Mouse (Mus musculus) midbrain, embryonic 12.5 days (tissue): ENCODE results near the gene Dach1. TPM values are rescaled to one million over a fixed set of nuclear protein-coding genes. Genes with fewer than 3 reads are reported as not detected.

Source experiments
- ATAC-seq: fragments of 200-750 bp; cut with Nextera tagmentation; 2 replicates; pipeline ENCODE4 v1.8.0; 2017; ENCODE audit warnings: low read depth, moderate TSS enrichment, moderate library complexity; ENCODE audit not compliant: low FRiP score
- H3K27ac ChIP-seq: fragments of 300-500 bp; sonication (generic); replicated peaks from 2 replicates; pipeline ENCODE4 v1.5.1; 2016; ENCODE audit warnings: mild to moderate bottlenecking
- H3K27me3 ChIP-seq: fragments of 300-500 bp; sonication (generic); 2 replicates; pipeline ENCODE4 v1.6.1; 2016; ENCODE audit warnings: mild to moderate bottlenecking
- H3K36me3 ChIP-seq: fragments of 300-500 bp; sonication (generic); 2 replicates; pipeline ENCODE4 v1.6.1; 2016
- H3K4me1 ChIP-seq: fragments of 300-500 bp; sonication (generic); 2 replicates; pipeline ENCODE4 v1.6.1; 2016
- H3K4me2 ChIP-seq: fragments of 300-500 bp; sonication (generic); replicated peaks from 2 replicates; pipeline ENCODE4 v1.6.1; 2016; ENCODE audit warnings: mild to moderate bottlenecking, moderate library complexity
- H3K4me3 ChIP-seq: fragments of 300-500 bp; sonication (generic); 2 replicates; pipeline ENCODE4 v1.5.1; 2016; ENCODE audit warnings: mild to moderate bottlenecking
- H3K9ac ChIP-seq: fragments of 300-500 bp; sonication (generic); replicated peaks from 2 replicates; pipeline ENCODE4 v1.6.1; 2016; ENCODE audit warnings: mild to moderate bottlenecking, moderate library complexity
- H3K9me3 ChIP-seq: fragments of 300-500 bp; sonication (generic); 2 replicates; pipeline ENCODE4 v1.6.1; 2016; ENCODE audit warnings: mild to moderate bottlenecking
- WGBS: fragments of 180-500 bp; shearing (Covaris S2); methylation state at CpG from one replicate; pipeline ENCODE4 v1.1.7; 2016; 5-methylcytosine and 5-hydroxymethylcytosine counted together
- polyA plus RNA-seq: library from polyadenylated mRNA; unstranded; fragments of >200 nt; fragmentation: Nextera tagmentation; extraction: Ambion mirVana; gene quantifications from 2 replicates; pipeline ENCODE4 v1.2.1, GENCODE M21; 2016

Dach1 gene
- polyA plus RNA-seq, 1 experiment from 2014 or later, result 24.9 TPM

DNA sequence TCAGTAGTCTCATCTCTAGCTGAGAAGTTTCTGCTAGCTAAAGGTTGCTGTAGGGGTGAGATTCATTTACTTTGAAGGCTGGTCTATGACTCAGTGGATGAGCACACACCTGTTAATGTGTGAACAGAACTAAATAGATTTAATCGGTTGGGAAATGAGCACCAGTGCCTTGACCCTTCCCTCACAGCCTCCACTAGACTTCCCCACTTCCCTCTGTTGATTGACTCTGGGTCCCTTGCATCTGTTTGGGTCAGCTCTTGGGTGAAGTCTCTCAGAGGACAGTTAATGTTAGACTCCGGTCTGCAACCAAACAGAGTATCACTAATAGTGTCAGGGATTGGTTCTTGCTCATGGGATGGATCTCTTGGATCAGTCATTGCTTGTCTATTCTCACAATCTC is 227.2 kb downstream of the Dach1 start:
- WGBS, result 90% methylated on average over 2 of the region's 2 CpGs

DNA sequence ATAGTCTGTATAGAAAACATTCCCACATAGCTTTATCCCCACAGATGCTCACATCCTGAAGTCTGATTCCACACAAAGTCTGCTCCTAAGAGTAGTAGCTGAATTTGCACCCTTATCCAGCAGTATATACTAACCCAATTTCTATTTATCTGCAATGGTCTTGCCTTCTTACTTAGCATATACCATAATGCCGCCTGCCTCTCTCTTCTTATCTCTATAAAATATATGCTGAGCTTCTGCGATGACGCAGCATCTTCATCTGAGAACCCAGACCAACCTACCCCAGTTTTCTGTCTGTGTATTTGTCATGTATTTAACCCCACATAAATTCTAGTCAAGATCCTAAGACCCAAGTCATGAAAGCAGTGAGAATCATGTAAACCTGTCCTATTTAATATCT is 272.9 kb downstream of the Dach1 start:
- WGBS, result 97% methylated on average over 3 of the region's 3 CpGs
- Histone ChIP-seq H3K36me3 (no peaks in the 10 kb centered on the region), H3K27ac (no peak overlapping the region), H3K9me3 (no peaks in the 10 kb centered on the region), H3K4me3 (no peak overlapping the region), H3K27me3 (no peaks in the 10 kb centered on the region), H3K9ac (no peak overlapping the region), H3K4me2 (no peak overlapping the region), H3K4me1 (no peaks in the 10 kb centered on the region)
- ATAC-seq, result no peak

More for the DNA sequence above, 227.2 kb downstream of the Dach1 start:
- Histone ChIP-seq H3K4me1 (no peaks in the 10 kb centered on the region), H3K27me3 (no peaks in the 10 kb centered on the region), H3K9ac (no peak overlapping the region), H3K36me3 (no peaks in the 10 kb centered on the region), H3K4me3 (no peak overlapping the region), H3K9me3 (no peaks in the 10 kb centered on the region), H3K4me2 (no peak overlapping the region), H3K27ac (no peak overlapping the region)
- no peak for ATAC-seq

DNA sequence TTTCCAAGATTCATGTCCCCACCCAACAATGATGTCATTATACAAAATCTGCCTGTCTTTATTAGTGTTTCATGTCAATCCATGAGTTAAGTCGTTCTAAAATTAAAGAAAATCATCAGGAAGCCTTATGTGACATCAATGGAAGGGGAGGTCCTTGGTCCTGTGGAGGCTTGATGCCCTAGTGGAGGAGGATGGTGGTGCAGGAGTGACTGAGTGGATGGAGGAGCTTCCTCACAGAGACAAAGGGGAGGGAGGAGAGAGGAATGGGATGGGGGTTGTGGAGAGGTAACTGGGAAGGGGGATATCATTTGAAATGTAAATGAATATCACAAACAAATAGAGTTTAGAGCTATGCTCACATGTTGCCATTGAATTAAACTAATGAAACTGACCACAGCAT is 287.6 kb downstream of the Dach1 start:
- no peaks in the 10 kb centered on the region for H3K36me3 ChIP-seq
- no peak overlapping the region for H3K9ac ChIP-seq
- 51% methylated on average over 1 of the region's 1 CpGs for WGBS
- no peaks in the 10 kb centered on the region for H3K9me3 ChIP-seq
- no peaks in the 10 kb centered on the region for H3K4me1 ChIP-seq
- H3K4me3 ChIP-seq, result no peak overlapping the region
- no peak for ATAC-seq
- no peaks in the 10 kb centered on the region for H3K27me3 ChIP-seq
- no peak overlapping the region for H3K27ac ChIP-seq
- no peak overlapping the region for H3K4me2 ChIP-seq

DNA sequence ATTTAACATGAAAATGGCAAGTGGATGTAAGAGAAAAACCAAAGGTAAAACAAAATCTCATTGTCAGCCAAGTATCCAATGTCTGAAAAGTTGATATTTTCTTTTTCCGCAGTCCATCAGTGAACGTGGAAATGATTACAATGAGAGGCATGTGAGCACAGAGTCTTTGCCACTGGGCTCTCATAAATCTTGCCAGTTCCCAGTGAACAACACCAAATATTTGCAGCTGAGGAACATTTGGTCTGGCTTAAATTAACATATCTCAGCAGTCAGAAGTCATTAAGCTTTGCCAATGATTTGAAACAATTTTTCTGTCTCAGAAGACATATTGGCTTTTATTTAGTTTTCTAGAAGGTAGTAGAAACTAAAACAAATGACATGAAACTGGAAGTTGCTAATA is 298.6 kb downstream of the Dach1 start:
- Histone ChIP-seq H3K4me1 (no peaks in the 10 kb centered on the region), H3K27me3 (no peaks in the 10 kb centered on the region), H3K4me2 (no peak overlapping the region), H3K27ac (no peak overlapping the region), H3K4me3 (no peak overlapping the region), H3K9ac (no peak overlapping the region), H3K9me3 (no peaks in the 10 kb centered on the region), H3K36me3 (no peaks in the 10 kb centered on the region)
- WGBS, result 80% methylated on average over 2 of the region's 2 CpGs
- no peak for ATAC-seq

DNA sequence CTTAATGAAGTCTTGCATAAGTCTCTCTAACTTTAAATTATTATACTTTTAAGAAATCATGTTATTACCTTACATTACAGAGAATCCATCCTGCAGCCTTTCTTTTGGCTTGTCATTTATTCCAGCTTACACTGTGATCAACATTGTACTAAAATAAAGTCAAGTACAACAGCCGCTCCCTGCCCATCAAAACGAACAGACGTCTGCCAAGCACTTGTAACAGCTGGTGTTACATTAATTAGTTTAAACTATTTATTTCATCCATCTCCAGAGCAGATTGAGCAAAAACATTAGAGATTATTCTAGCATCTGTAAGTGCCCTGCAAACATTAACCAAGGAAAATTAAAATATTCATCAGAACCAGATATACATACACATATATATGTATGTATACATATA is 311.2 kb downstream of the Dach1 start:
- no peak for ATAC-seq

DNA sequence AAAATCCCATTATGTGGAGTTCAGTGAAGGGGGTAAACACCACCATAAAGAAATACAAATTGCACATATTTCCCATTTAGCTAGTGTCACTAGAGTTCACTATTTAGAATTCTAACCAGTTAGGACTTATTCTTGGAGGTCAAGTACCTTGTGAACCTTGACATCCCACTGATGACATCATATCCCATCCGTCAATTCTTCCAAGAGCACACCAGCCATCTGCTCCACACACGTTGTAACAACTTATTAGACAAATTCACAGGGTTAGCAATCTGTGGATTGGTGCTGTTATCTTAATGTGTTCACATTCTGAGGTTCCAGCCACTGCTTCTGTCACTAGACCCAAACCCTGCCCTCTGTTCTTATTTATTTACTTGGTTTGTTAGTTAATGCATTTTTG is 312.3 kb downstream of the Dach1 start:
- no peaks in the 10 kb centered on the region for H3K9me3 ChIP-seq
- H3K36me3 ChIP-seq, result no peaks in the 10 kb centered on the region
- no peak overlapping the region for H3K4me3 ChIP-seq
- no peak for ATAC-seq
- H3K9ac ChIP-seq, result no peak overlapping the region
- H3K27ac ChIP-seq, result no peak overlapping the region
- no peak overlapping the region for H3K4me2 ChIP-seq
- no peaks in the 10 kb centered on the region for H3K27me3 ChIP-seq
- WGBS, result 49% methylated on average over 2 of the region's 2 CpGs
- H3K4me1 ChIP-seq, result no peaks in the 10 kb centered on the region

More for the DNA sequence above, 311.2 kb downstream of the Dach1 start:
- Histone ChIP-seq H3K4me1 (no peaks in the 10 kb centered on the region), H3K27me3 (no peaks in the 10 kb centered on the region), H3K9me3 (no peaks in the 10 kb centered on the region), H3K9ac (no peak overlapping the region), H3K4me2 (no peak overlapping the region), H3K27ac (no peak overlapping the region), H3K36me3 (no peaks in the 10 kb centered on the region), H3K4me3 (no peak overlapping the region)
- WGBS, result 72% methylated on average over 3 of the region's 3 CpGs

DNA sequence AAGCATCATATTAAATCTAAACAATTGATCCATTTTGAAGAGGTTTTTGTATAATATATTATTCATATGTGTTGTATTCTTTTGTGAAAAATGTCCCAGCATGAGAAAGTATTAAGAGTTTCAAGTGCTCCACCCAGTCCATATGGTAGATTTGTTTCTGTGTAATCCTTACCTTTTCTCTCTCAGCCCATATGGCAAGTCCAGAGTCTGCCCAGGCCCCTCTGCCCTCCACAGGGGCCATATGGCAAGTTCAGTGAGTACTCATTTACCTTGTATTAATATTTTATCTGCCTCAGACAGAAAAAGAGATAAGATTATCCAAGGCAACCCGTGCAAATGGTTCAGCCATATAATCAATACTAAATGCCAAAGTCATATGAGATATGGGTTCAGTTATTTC is 314.2 kb downstream of the Dach1 start:
- no peaks in the 10 kb centered on the region for H3K9me3 ChIP-seq
- H3K4me3 ChIP-seq, result no peak overlapping the region
- no peaks in the 10 kb centered on the region for H3K4me1 ChIP-seq
- no peak overlapping the region for H3K9ac ChIP-seq
- H3K27ac ChIP-seq, result no peak overlapping the region
- ATAC-seq, result peak; percentile 72; the same call in 1 of the 2 replicates
- H3K4me2 ChIP-seq, result no peak overlapping the region
- no peaks in the 10 kb centered on the region for H3K36me3 ChIP-seq
- H3K27me3 ChIP-seq, result no peaks in the 10 kb centered on the region
- 75% methylated on average over 1 of the region's 1 CpGs for WGBS

DNA sequence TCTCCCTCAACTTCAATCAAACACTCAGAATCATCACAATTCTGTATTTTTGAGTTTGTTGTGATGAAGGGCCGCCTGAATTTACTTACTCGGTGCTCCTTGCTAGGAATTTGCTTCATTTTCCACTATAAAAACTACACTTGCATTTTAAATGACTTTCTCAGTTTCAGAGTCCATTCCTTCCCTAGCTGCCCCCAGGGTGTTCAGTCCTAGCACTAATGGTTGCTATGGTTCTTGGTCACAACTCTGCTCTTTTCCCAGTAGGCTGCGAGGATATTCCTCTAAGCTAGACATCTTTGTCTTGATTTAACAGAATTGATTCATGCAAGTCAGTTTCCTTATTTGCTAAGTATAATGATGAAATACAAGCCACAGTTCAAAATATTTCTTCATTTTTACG is 319.1 kb downstream of the Dach1 start:
- Histone ChIP-seq H3K4me2 (no peak overlapping the region), H3K4me1 (no peaks in the 10 kb centered on the region), H3K27ac (no peak overlapping the region), H3K4me3 (no peak overlapping the region), H3K36me3 (no peaks in the 10 kb centered on the region), H3K9ac (no peak overlapping the region), H3K27me3 (no peaks in the 10 kb centered on the region), H3K9me3 (no peaks in the 10 kb centered on the region)
- ATAC-seq, result no peak
- WGBS, result 65% methylated on average over 4 of the region's 4 CpGs

DNA sequence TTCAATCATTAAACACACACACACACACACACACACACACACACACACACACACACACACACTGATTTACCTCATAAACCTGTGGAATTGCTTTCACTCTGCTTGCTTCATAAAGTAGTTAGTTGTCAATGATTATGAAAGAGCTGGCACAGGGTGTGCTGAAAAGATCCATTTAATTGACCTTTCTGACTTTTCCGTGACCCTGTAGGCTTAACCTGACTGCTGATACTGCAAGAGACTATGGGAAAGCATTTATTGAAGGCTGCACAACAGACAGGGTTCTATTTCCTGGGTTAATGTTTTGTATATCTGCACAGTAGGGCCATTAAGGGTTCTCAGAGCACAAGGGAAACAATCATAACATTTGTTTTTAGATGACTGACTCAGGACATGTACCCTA is 321.9 kb downstream of the Dach1 start:
- ATAC-seq, result no peak

DNA sequence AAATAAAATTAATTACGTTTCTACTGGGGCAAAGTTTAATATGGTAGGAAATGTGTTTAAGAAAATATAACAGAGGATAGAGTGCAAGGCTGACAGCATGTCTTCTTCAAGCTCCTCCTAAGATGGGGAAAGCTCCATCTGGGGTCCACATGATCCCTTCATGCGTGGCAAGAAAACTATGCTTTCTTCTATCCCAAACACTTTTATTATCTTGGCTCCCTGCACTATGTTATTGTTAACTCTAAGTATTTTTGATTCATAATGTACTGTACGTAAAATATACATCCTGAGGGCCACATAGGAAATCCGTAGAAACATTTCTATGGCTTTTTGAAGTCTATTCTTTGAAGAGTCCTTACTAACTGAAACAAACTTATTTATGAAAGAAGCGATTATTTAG is 330.3 kb downstream of the Dach1 start:
- H3K4me1 ChIP-seq, result no peaks in the 10 kb centered on the region
- no peaks in the 10 kb centered on the region for H3K9me3 ChIP-seq
- H3K27ac ChIP-seq, result no peak overlapping the region
- H3K9ac ChIP-seq, result no peak overlapping the region
- no peaks in the 10 kb centered on the region for H3K27me3 ChIP-seq
- H3K36me3 ChIP-seq, result no peaks in the 10 kb centered on the region
- 90% methylated on average over 5 of the region's 5 CpGs for WGBS
- no peak overlapping the region for H3K4me2 ChIP-seq
- no peak for ATAC-seq
- no peak overlapping the region for H3K4me3 ChIP-seq

More for the DNA sequence above, 321.9 kb downstream of the Dach1 start:
- Histone ChIP-seq H3K27ac (no peak overlapping the region), H3K27me3 (no peaks in the 10 kb centered on the region), H3K4me1 (no peaks in the 10 kb centered on the region), H3K36me3 (no peaks in the 10 kb centered on the region), H3K9me3 (no peaks in the 10 kb centered on the region), H3K4me2 (no peak overlapping the region), H3K9ac (no peak overlapping the region), H3K4me3 (no peak overlapping the region)
- 63% methylated on average over 1 of the region's 1 CpGs for WGBS

DNA sequence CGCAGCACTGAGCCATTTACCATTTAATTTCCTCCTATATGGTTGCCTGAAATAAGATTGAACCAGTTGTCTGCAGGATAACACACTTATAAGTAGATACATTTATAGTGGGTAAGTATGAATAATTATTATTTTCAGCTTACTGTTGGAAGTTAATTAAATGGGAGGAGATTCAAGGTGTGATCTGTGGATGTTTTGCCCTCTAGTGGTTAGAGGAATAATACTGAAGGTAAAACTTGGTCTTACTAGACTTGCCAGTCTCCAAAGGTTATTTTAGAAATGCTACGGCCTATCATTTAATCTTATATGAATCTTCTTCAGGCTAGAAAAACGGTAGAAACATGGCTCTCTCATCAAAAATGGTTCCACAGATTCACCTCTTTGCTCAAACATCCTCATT is 339.7 kb downstream of the Dach1 start:
- 77% methylated on average over 3 of the region's 3 CpGs for WGBS
- Histone ChIP-seq H3K9me3 (no peaks in the 10 kb centered on the region), H3K36me3 (no peaks in the 10 kb centered on the region), H3K27me3 (no peaks in the 10 kb centered on the region), H3K27ac (no peak overlapping the region), H3K4me2 (no peak overlapping the region), H3K4me3 (no peak overlapping the region), H3K9ac (no peak overlapping the region), H3K4me1 (no peaks in the 10 kb centered on the region)
- no peak for ATAC-seq

DNA sequence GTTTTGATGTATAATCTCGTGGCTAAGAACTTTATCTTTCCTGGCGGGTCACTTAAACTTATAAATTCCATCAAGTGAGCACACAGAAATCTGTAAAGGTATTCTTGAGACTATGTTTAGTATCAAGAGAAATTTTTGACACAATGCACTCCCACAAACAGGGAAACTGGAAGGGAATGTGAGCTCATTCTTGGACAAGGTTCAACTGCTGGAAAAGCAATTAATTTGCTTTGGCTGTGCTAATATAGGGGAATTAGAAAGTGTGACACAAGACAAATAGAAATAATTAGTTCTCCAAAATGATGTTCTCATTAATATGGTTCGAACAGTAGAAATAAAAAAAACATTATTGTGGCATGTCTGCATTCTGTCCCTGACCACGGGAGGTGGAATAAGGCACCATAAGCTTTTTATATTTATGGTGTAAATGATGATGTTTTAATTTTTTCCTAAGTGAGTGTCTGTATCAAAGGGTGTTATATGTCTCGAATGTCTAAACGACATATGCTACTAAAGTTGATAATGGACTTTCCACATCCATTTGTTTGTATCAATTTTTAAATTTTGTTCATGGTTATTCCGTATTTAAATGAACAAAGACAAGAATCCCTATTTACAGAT is 354.9 kb downstream of the Dach1 start:
- no peak overlapping the region for H3K4me3 ChIP-seq
- no peak for ATAC-seq
- no peak overlapping the region for H3K27ac ChIP-seq
- no peaks in the 10 kb centered on the region for H3K27me3 ChIP-seq
- H3K9ac ChIP-seq, result no peak overlapping the region
- H3K4me1 ChIP-seq, result 0 out of 2 replicates have a peak, but pooled peaks cover 3% of the 10 kb centered on the region
- H3K36me3 ChIP-seq, result no peaks in the 10 kb centered on the region
- H3K9me3 ChIP-seq, result no peaks in the 10 kb centered on the region
- 88% methylated on average over 7 of the region's 7 CpGs for WGBS
- H3K4me2 ChIP-seq, result no peak overlapping the region

DNA sequence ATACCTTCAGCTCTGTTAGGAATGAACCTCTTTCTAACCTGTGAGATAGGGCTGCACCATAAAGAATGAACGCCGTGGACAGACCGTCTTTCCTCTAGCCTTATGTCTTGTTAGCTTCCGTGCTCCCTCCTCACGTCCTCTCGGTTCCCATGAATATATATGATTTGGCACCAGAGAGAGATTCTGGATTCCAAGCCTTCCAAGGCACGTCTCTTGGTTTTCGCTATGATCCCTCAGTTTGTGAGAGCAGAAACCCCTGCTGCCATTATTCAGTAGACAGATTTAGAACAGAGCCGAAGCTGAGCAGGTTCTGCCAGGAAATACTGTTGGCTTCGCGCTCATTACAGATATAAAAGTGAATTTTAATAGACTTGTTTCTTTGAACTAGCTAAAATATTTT is 356.0 kb downstream of the Dach1 start:
- Histone ChIP-seq H3K27ac (no peak overlapping the region), H3K4me2 (no peak overlapping the region), H3K4me3 (no peak overlapping the region), H3K9ac (no peak overlapping the region), H3K4me1 (0 out of 2 replicates have a peak, but pooled peaks cover 3% of the 10 kb centered on the region), H3K27me3 (no peaks in the 10 kb centered on the region), H3K36me3 (no peaks in the 10 kb centered on the region), H3K9me3 (no peaks in the 10 kb centered on the region)
- WGBS, result 66% methylated on average over 11 of the region's 11 CpGs
- ATAC-seq, result no peak
